9 mouse cellular contexts compared by ENCODE assay signal in the genomic region with DNA sequence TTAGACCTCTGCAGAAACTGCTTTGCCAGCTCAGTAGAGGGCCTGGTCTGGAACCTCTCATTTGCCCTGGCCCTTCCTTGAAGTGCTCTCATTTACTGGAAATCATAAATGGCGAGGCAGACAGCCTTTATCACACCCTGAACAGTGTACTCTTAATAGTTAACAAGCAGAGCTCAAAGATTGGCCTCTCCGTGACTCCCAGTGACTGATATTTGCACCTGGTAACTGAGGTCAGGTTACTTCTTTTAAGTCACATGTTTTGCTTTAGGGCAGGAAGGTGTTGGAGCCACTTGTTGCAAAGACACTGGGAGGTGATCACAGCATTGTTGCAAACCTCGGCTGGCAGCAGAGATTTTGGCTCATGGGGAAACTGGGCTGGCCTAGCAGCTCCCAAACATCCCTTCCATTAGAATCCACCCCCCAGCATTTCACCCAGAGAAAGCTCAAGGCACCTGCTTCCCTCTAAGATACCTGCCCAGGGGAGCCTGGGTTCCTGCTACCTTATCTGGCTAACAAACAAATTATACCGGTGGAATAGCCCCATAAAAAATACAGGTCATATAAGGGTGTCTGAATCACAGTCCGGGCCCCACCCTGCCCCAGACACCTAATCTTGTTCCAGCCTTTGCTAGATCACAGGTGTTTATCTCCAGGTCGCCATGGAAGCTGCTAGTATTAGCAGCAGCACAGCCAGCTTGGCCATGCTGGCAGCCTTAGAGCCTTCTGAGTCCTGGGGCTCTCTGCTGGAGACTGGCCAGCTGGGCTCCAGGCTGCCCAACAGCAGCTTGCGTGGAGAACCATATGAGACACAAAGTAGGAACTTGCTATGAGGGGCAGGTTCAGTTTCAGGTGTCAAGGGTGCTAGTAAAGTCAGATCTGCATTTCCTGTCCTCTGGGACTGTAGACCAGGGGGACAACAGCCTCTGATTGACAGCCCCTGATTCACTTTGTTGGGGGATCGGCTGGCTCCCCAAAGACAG. TPM values are rescaled to one million over a fixed set of nuclear protein-coding genes. Genes with fewer than 3 reads are reported as not detected.
DNase-seq lines count a peak whose midpoint lies in the region; ATAC-seq and TF ChIP-seq lines count a peak whose summit lies in the region.
"Had no signal": no experiment of that assay in that cellular context is flagged by ENCODE, and none has a peak within 500 bp of the region (broad histone marks: within the 10 kb centered on the region; RNA-seq: fewer than 3 reads in every experiment).

No protein-coding gene starts in this region.

- no peaks in the 10 kb centered on the region for H3K27me3 ChIP-seq in kidney, embryonic 14.5 days (ENCODE audit: control insufficient read depth, insufficient read depth, low read length)
- no peaks in the 10 kb centered on the region for H3K27me3 ChIP-seq in thymus, adult 2 months (ENCODE audit: control insufficient read depth, insufficient read depth, low read length)
- H3K27me3 ChIP-seq in intestine, embryonic 14.5 days (replicated peaks; ENCODE audit: control insufficient read depth, insufficient read depth, low read length) = no peaks in the 10 kb centered on the region
- H3K27me3 ChIP-seq in midbrain, embryonic 10.5 days (ENCODE audit: low read depth, poor library complexity, severe bottlenecking) = no peaks in the 10 kb centered on the region

- WGBS in kidney, embryonic 14.5 days = 46% methylated on average over 8 of the region's 8 CpGs
- WGBS in thymus, adult 2 months = 47% methylated on average over 8 of the region's 8 CpGs
- WGBS in intestine, embryonic 14.5 days = 44% methylated on average over 8 of the region's 8 CpGs
- WGBS in midbrain, embryonic 10.5 days = 73% methylated on average over 8 of the region's 8 CpGs

- no peaks in the 10 kb centered on the region for H3K9me3 ChIP-seq in kidney, embryonic 14.5 days (ENCODE audit: control insufficient read depth, low read length)
- no peaks in the 10 kb centered on the region for H3K9me3 ChIP-seq in intestine, embryonic 14.5 days (ENCODE audit: control insufficient read depth, low read length)
- H3K9me3 ChIP-seq in midbrain, embryonic 10.5 days (replicated peaks) = no peaks in the 10 kb centered on the region

- no peak for TF ChIP-seq POLR2A in thymus, adult 2 months (IDR thresholded peaks at IDR 0.05; ENCODE audit: control insufficient read depth, extremely low read depth, insufficient read depth, low read length, poor library complexity)

- DNase-seq in kidney, adult 11 months = peak; percentile 38
- no peak for DNase-seq in thymus, adult 2 months
- no peak for DNase-seq in thymus, postnatal 25 days
- DNase-seq in intestine, embryonic 14.5 days (ENCODE audit: low spot score) = peak; percentile 76
- peak; percentile 44 for DNase-seq in yolk sac, embryonic 10.5 days (ENCODE audit: low spot score)
- no peak for DNase-seq in left cerebral cortex, adult 18-20 months (ENCODE audit: low spot score in 2 of 2)
- no peak for DNase-seq in midbrain, embryonic 10.5 days (ENCODE audit: low spot score)

- no peaks in the 10 kb centered on the region for H3K36me3 ChIP-seq in kidney, embryonic 14.5 days (ENCODE audit: control insufficient read depth, insufficient read depth, low read length)
- no peaks in the 10 kb centered on the region for H3K36me3 ChIP-seq in thymus, adult 2 months (ENCODE audit: control insufficient read depth, insufficient read depth, low read length)
- no peaks in the 10 kb centered on the region for H3K36me3 ChIP-seq in intestine, embryonic 14.5 days (ENCODE audit: control insufficient read depth, insufficient read depth, low read length)
- no peaks in the 10 kb centered on the region for H3K36me3 ChIP-seq in midbrain, embryonic 10.5 days

- no peak for TF ChIP-seq CTCF in thymus, adult 2 months (IDR thresholded peaks at IDR 0.05; ENCODE audit: borderline replicate concordance, control insufficient read depth, extremely low read depth, insufficient read depth, low read length, poor library complexity)

- H3K4me2 ChIP-seq in kidney, embryonic 14.5 days (replicated peaks; ENCODE audit: low read depth, low read length) = no peak overlapping the region
- no peak overlapping the region for H3K4me2 ChIP-seq in intestine, embryonic 14.5 days (ENCODE audit: low read length)

- ATAC-seq in kidney, embryonic 14.5 days (ENCODE audit: low FRiP score, low TSS enrichment) = no peak
- peak; percentile 90 for ATAC-seq in intestine, embryonic 14.5 days (replicated peaks; ENCODE audit: low FRiP score, low TSS enrichment, low read depth)

- H3K4me1 ChIP-seq in kidney, embryonic 14.5 days (ENCODE audit: control insufficient read depth, insufficient read depth, low read length) = no peaks in the 10 kb centered on the region
- peaks cover 73% of the 10 kb centered on the region for H3K4me1 ChIP-seq in thymus, adult 2 months (replicated peaks; ENCODE audit: control insufficient read depth, insufficient read depth, low read length)
- H3K4me1 ChIP-seq in intestine, embryonic 14.5 days (replicated peaks; ENCODE audit: control insufficient read depth, insufficient read depth, low read length) = peaks cover 5% of the 10 kb centered on the region
- no peaks in the 10 kb centered on the region for H3K4me1 ChIP-seq in midbrain, embryonic 10.5 days

- no peak overlapping the region for H3K27ac ChIP-seq in kidney, embryonic 14.5 days (ENCODE audit: low read depth, low read length)
- peak overlapping the region; percentile 15; the same call in 1 of the 2 replicates for H3K27ac ChIP-seq in thymus, adult 2 months (ENCODE audit: control insufficient read depth, insufficient read depth, low read length)
- H3K27ac ChIP-seq in intestine, embryonic 14.5 days (ENCODE audit: low read depth) = peak overlapping the region; percentile 66
- no peak overlapping the region for H3K27ac ChIP-seq in midbrain, embryonic 10.5 days (replicated peaks)

- H3K4me3 ChIP-seq in kidney, embryonic 14.5 days (ENCODE audit: low read length) = no peak overlapping the region
- no peak overlapping the region for H3K4me3 ChIP-seq in thymus, adult 2 months (ENCODE audit: control insufficient read depth, insufficient read depth, low read length)
- H3K4me3 ChIP-seq in intestine, embryonic 14.5 days (ENCODE audit: low read depth, low read length) = no peak overlapping the region
- H3K4me3 ChIP-seq in midbrain, embryonic 10.5 days = no peak overlapping the region

- no peak overlapping the region for H3K9ac ChIP-seq in kidney, embryonic 14.5 days (ENCODE audit: low read depth, low read length)
- H3K9ac ChIP-seq in intestine, embryonic 14.5 days (ENCODE audit: low read length) = no peak overlapping the region

RNA-seq across cellular contexts. Expression of a gene that starts 19.1 kb away (rescaled TPM):
- 1.1 TPM in 2 replicates for polyA plus RNA-seq in kidney, embryonic 14.5 days (2014; fragmentation: Nextera tagmentation; extraction: Ambion mirVana)
- 9.2 and 11.1 TPM in 2 replicates for polyA plus RNA-seq in thymus, adult 2 months (2012; rRNA removed)
- 1.4 and 1.9 TPM in 2 replicates for polyA plus RNA-seq in intestine, embryonic 14.5 days (2014; fragmentation: Nextera tagmentation; extraction: Ambion mirVana)
- total RNA-seq in left cerebral cortex, adult 18-20 months (2021) = 1 to 10 TPM; 2.0 to 2.9 TPM
- 0.22 TPM in 1 of 2 replicates, not detected in the other for polyA plus RNA-seq in midbrain, embryonic 10.5 days (2016; fragmentation: Nextera tagmentation; extraction: Ambion mirVana)
- polyA plus RNA-seq: forebrain, embryonic 11.5 days had no signal

RNA-seq across cellular contexts. Expression of a gene that starts 51.5 kb away (rescaled TPM):
- polyA plus RNA-seq in kidney, embryonic 14.5 days (2014; fragmentation: Nextera tagmentation; extraction: Ambion mirVana) = 8.6 and 12.9 TPM in 2 replicates
- polyA plus RNA-seq in thymus, adult 2 months (2012; rRNA removed) = 16.4 and 18.8 TPM in 2 replicates
- polyA plus RNA-seq in intestine, embryonic 14.5 days (2014; fragmentation: Nextera tagmentation; extraction: Ambion mirVana) = 9.4 and 11.8 TPM in 2 replicates
- total RNA-seq in left cerebral cortex, adult 18-20 months (2021) = 10 to 100 TPM in 1 of 2 experiments, 1 to 10 TPM in 1; 9.4 to 10.2 TPM
- polyA plus RNA-seq in midbrain, embryonic 10.5 days (2016; fragmentation: Nextera tagmentation; extraction: Ambion mirVana) = 7.2 and 7.7 TPM in 2 replicates

Comparison
In these comparisons a context has a peak if more than half of its experiments do, and no peak if none do; other contexts are left out.
1. DNase-seq: peak in kidney, adult 11 months (single experiment), intestine, embryonic 14.5 days (single experiment) and yolk sac, embryonic 10.5 days (single experiment); none in thymus, adult 2 months (single experiment), thymus, postnatal 25 days (single experiment), left cerebral cortex, adult 18-20 months (0 of 2) and midbrain, embryonic 10.5 days (single experiment).
2. H3K27ac ChIP-seq: peak in thymus, adult 2 months (single experiment) and intestine, embryonic 14.5 days (single experiment); none in kidney, embryonic 14.5 days (single experiment) and midbrain, embryonic 10.5 days (single experiment).